Mouse (Mus musculus) heart, adult 2 months (tissue): ENCODE measurements around the gene Gsdmc3.
"Not testable (repeated sequence)": the region's sequence is repeated elsewhere in the genome, so short reads cannot be mapped to it uniquely, and the experiment has no call there.

ENCODE experiments used
- EP300 ChIP-seq: fragments of 200-500 bp; IDR thresholded peaks from 2 replicates; pipeline ENCODE4 v1.6.1; 2011; ENCODE audit warnings: low read depth, low read length, control low read depth; ENCODE audit not compliant: insufficient read depth
- POLR2A ChIP-seq: fragments of 200-500 bp; IDR thresholded peaks from 2 replicates; pipeline ENCODE4 v1.6.1; 2011; ENCODE audit warnings: mild to moderate bottlenecking, low read depth, low read length, control low read depth; ENCODE audit not compliant: insufficient read depth

DNA sequence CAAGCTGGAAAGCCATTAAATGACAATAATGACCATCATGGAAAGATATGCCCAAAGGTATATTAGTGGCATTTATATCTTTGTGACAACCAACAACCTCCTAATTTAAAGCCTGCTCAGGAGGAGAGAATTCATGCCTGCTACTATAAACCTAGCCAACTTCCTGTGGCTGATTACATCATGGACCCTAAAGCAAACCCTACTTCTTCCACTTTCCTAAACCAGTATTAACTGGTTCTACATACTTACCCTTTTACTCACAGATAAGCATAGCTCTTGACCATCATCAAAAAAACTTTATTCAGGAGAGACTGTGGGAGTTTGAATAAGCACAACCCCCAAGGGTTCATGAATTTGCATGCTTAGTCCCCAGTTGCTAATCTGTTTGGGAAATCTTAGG lies 31.5 kb upstream of the Gsdmc3 start:
- not testable (repeated sequence) for TF ChIP-seq EP300, POLR2A
